24 mouse cellular contexts compared by ENCODE assay signal in genomic region chr8:110870501-110870900, GRCm38 (mm10).
"Had no signal": no experiment of that assay in that cellular context is flagged by ENCODE, and none has a peak within 500 bp of the region (broad histone marks: within the 10 kb centered on the region; RNA-seq: fewer than 3 reads in every experiment).

No protein-coding gene starts in this region.

- DNase-seq: gastrocnemius, postnatal 25 days; heart, adult 2 months; heart, postnatal 10 days; heart, postnatal 4 days; kidney, adult 11 months; kidney, adult 2 months; kidney, adult 9 months; kidney, postnatal 14 days; kidney, postnatal 36 days; layer of hippocampus, adult 9-11 months; layer of hippocampus, postnatal 36 days; left cerebral cortex, postnatal 4 days had no signal

- H3K4me3 ChIP-seq: heart, adult 2 months; hindbrain, embryonic 10.5 days; hindbrain, embryonic 12.5 days; kidney, embryonic 15.5 days; limb, embryonic 13.5 days; limb, embryonic 15.5 days; liver, embryonic 12.5 days had no signal

- H3K9ac ChIP-seq: hindbrain, embryonic 12.5 days; hindbrain, embryonic 14.5 days; kidney, embryonic 15.5 days; limb, embryonic 13.5 days; limb, embryonic 15.5 days; liver, embryonic 12.5 days; liver, embryonic 14.5 days had no signal

- H3K27ac ChIP-seq: heart, adult 2 months; hindbrain, embryonic 10.5 days; hindbrain, embryonic 12.5 days; hindbrain, embryonic 14.5 days; kidney, embryonic 15.5 days; kidney, postnatal 0 days; limb, embryonic 13.5 days; limb, embryonic 15.5 days; liver, embryonic 12.5 days; liver, embryonic 14.5 days had no signal

- ATAC-seq: hindbrain, embryonic 16.5 days; intestine, embryonic 16.5 days; liver, embryonic 12.5 days had no signal

- H3K27me3 ChIP-seq: hindbrain, embryonic 12.5 days; kidney, embryonic 15.5 days; limb, embryonic 13.5 days; limb, embryonic 15.5 days; liver, embryonic 12.5 days had no signal

- H3K9me3 ChIP-seq: hindbrain, embryonic 10.5 days; hindbrain, embryonic 12.5 days; kidney, embryonic 15.5 days; limb, embryonic 13.5 days; limb, embryonic 15.5 days; liver, embryonic 12.5 days had no signal

- H3K4me1 ChIP-seq: hindbrain, embryonic 10.5 days; hindbrain, embryonic 12.5 days; kidney, embryonic 15.5 days; limb, embryonic 13.5 days; limb, embryonic 15.5 days; liver, embryonic 12.5 days had no signal

- H3K4me2 ChIP-seq: heart, embryonic 11.5 days; hindbrain, embryonic 12.5 days; hindbrain, embryonic 14.5 days; kidney, embryonic 15.5 days; limb, embryonic 13.5 days; limb, embryonic 15.5 days; liver, embryonic 12.5 days had no signal
